Mouse (Mus musculus) kidney, embryonic 15.5 days (tissue): ENCODE data around the gene Jkamp. TPM values are rescaled to one million over a fixed set of nuclear protein-coding genes. Genes with fewer than 3 reads are reported as not detected.

ENCODE experiments used
- ATAC-seq: fragments of 200-750 bp; cut with Nextera tagmentation; replicated peaks from 2 replicates; pipeline ENCODE4 v1.8.0; 2017; ENCODE audit warnings: moderate TSS enrichment; ENCODE audit not compliant: low FRiP score
- H3K27ac ChIP-seq: fragments of 300-500 bp; sonication (generic); 2 replicates; pipeline ENCODE4 v1.5.1; 2015; ENCODE audit warnings: mild to moderate bottlenecking, inconsistent platforms
- H3K27me3 ChIP-seq: fragments of 300-500 bp; sonication (generic); 2 replicates; pipeline ENCODE4 v1.6.1; 2015; ENCODE audit warnings: inconsistent platforms
- H3K36me3 ChIP-seq: fragments of 300-500 bp; sonication (generic); 2 replicates; pipeline ENCODE4 v1.6.1; 2015; ENCODE audit warnings: inconsistent platforms
- H3K4me1 ChIP-seq: fragments of 300-500 bp; sonication (generic); 2 replicates; pipeline ENCODE4 v1.6.1; 2015; ENCODE audit warnings: inconsistent platforms
- H3K4me2 ChIP-seq: fragments of 300-500 bp; sonication (generic); 2 replicates; pipeline ENCODE4 v1.6.1; 2015; ENCODE audit warnings: moderate library complexity, mild to moderate bottlenecking, inconsistent platforms
- H3K4me3 ChIP-seq: fragments of 300-500 bp; sonication (generic); replicated peaks from 2 replicates; pipeline ENCODE4 v1.5.1; 2015; ENCODE audit warnings: mild to moderate bottlenecking, inconsistent platforms
- H3K9ac ChIP-seq: fragments of 300-500 bp; sonication (generic); 2 replicates; pipeline ENCODE4 v1.6.1; 2015; ENCODE audit warnings: mild to moderate bottlenecking, inconsistent platforms
- H3K9me3 ChIP-seq: fragments of 300-500 bp; sonication (generic); replicated peaks from 2 replicates; pipeline ENCODE4 v1.6.1; 2016; ENCODE audit warnings: inconsistent platforms
- WGBS: fragments of 180-500 bp; shearing (Covaris S2); methylation state at CpG from one replicate; pipeline ENCODE4 v1.1.7; 2015; ENCODE audit warnings: mixed read lengths; 5-methylcytosine and 5-hydroxymethylcytosine counted together
- microRNA-seq: library from miRNA; unstranded; fragments of <30 nt; microRNA quantifications from one replicate; pipeline ENCODE4, GENCODE M21; 2016
- polyA plus RNA-seq: library from polyadenylated mRNA; unstranded; fragments of >200 nt; fragmentation: Nextera tagmentation; extraction: Ambion mirVana; gene quantifications from 2 replicates; pipeline ENCODE4 v1.2.1, GENCODE M21; 2015

Jkamp gene
- polyA plus RNA-seq, 1 experiment from 2014 or later: 86.2 TPM

DNA sequence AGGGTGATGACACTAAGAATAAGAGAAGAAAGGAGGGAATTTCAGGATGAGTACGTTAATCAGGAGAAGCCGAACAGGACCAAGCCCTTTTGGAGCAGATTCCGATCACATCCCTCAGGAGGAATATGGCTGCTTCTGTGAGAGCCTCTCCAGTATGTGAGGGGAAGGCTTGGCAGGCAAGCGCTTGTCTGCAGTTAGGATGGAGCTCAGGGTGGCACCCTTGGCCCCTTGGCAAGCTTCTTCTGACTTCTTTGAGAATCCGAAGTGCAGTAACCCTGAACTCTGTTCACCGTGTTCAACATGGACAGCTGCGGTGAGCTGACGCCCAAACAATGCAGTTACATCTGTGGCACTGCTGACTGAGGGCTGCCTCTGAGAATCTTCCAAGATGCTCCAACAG lies 11.6 kb downstream of the Jkamp start:
- Histone ChIP-seq H3K27ac (no peak overlapping the region), H3K4me3 (no peak overlapping the region), H3K4me2 (no peak overlapping the region), H3K27me3 (no peaks in the 10 kb centered on the region), H3K9me3 (no peaks in the 10 kb centered on the region), H3K36me3 (peaks cover 85% of the 10 kb centered on the region), H3K4me1 (no peaks in the 10 kb centered on the region), H3K9ac (no peak overlapping the region)
- no peak for ATAC-seq
- 95% methylated on average over 8 of the region's 8 CpGs for WGBS

- H3K9ac ChIP-seq: no peak overlapping the region
- no peak overlapping the region for H3K4me2 ChIP-seq
- H3K27me3 ChIP-seq: no peaks in the 10 kb centered on the region
- H3K27ac ChIP-seq: no peak overlapping the region
- no peak overlapping the region for H3K4me3 ChIP-seq
- 86% methylated on average over 6 of the region's 6 CpGs for WGBS
- peaks cover 30% of the 10 kb centered on the region for H3K36me3 ChIP-seq
- H3K4me1 ChIP-seq: no peaks in the 10 kb centered on the region
- ATAC-seq: no peak
- H3K9me3 ChIP-seq: no peaks in the 10 kb centered on the region
These were observed 17.4 kb downstream of the Jkamp start for GRCm38 (mm10) chr12:72102776-72103175.

DNA sequence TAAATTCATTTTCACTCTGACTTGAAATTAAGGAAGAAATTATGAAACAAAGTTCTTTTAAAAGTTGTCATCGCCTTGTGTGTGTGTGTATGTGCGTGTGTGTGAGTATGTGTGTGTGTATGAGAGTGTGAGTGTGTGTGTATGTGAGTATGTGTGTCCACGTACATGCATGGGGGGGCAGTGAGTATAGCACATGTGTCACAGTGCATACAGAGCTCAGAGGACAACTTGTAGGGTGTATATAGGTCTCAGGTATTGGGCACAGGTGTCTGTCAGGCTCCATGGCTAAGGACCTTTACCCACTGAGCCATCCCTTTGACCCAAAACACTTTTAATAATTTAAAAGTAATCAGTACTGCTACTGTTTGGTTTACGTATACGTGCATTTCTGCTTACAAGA lies 18.6 kb downstream of the Jkamp start:
- Histone ChIP-seq H3K27ac (no peak overlapping the region), H3K36me3 (peaks cover 24% of the 10 kb centered on the region), H3K4me1 (no peaks in the 10 kb centered on the region), H3K4me3 (no peak overlapping the region), H3K27me3 (no peaks in the 10 kb centered on the region), H3K9me3 (no peaks in the 10 kb centered on the region), H3K9ac (no peak overlapping the region), H3K4me2 (no peak overlapping the region)
- WGBS: 94% methylated on average over 5 of the region's 5 CpGs
- ATAC-seq: no peak

- no peaks in the 10 kb centered on the region for H3K4me1 ChIP-seq
- no peak overlapping the region for H3K27ac ChIP-seq
- ATAC-seq: peak; percentile 40
- peak overlapping the region; percentile 44 for H3K4me2 ChIP-seq
- no peak overlapping the region for H3K4me3 ChIP-seq
- no peak overlapping the region for H3K9ac ChIP-seq
- 24% methylated on average over 14 of the region's 14 CpGs for WGBS
- H3K36me3 ChIP-seq: peaks cover 18% of the 10 kb centered on the region
- no peaks in the 10 kb centered on the region for H3K27me3 ChIP-seq
- no peaks in the 10 kb centered on the region for H3K9me3 ChIP-seq
These were observed 19.3 kb downstream of the Jkamp start for GRCm38 (mm10) chr12:72104525-72105281.

DNA sequence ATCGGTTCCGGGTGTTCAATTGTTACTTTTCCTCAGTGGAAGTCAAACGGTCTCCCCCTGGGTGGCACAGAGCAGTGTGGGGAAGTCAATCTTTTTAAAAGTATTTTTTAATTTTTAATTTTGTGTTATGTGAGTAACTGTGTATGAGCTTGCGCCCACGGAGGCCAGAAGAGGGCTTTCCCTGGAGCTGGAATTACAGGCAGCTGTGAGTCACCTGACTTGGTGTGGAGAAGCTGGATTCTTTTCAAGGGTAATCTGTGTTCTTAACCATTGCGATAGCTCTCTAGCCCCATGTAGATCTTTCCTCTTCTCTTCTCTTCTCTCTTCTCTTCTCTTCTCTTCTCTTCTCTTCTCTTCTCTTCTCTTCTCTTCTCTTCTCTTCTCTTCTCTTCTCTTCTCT lies 29.7 kb downstream of the Jkamp start:
- no peak for ATAC-seq
- H3K9me3 ChIP-seq: no peaks in the 10 kb centered on the region
- 78% methylated on average over 6 of the region's 6 CpGs for WGBS

GRCm38 (mm10) chr12:72115686-72116345 lies 30.4 kb downstream of the Jkamp start:
- H3K4me3 ChIP-seq: no peak overlapping the region
- no peaks in the 10 kb centered on the region for H3K27me3 ChIP-seq
- no peak overlapping the region for H3K27ac ChIP-seq
- no peak overlapping the region for H3K9ac ChIP-seq
- H3K9me3 ChIP-seq: no peaks in the 10 kb centered on the region
- H3K4me2 ChIP-seq: no peak overlapping the region
- ATAC-seq: no peak
- H3K4me1 ChIP-seq: no peaks in the 10 kb centered on the region
- WGBS: 75% methylated on average over 22 of the region's 23 CpGs
- H3K36me3 ChIP-seq: no peaks in the 10 kb centered on the region

More for the DNA sequence above, 29.7 kb downstream of the Jkamp start:
- H3K27ac ChIP-seq: no peak overlapping the region
- H3K9ac ChIP-seq: no peak overlapping the region
- H3K4me1 ChIP-seq: no peaks in the 10 kb centered on the region
- H3K27me3 ChIP-seq: no peaks in the 10 kb centered on the region
- H3K36me3 ChIP-seq: no peaks in the 10 kb centered on the region
- no peak overlapping the region for H3K4me2 ChIP-seq
- H3K4me3 ChIP-seq: no peak overlapping the region

- WGBS: 89% methylated on average over 10 of the region's 10 CpGs
- no peak for ATAC-seq
- no peak overlapping the region for H3K4me3 ChIP-seq
These were observed 43.8 kb downstream of the Jkamp start for GRCm38 (mm10) chr12:72129203-72129602.

GRCm38 (mm10) chr12:72150786-72151185 lies 65.4 kb downstream of the Jkamp start:
- H3K4me3 ChIP-seq: no peak overlapping the region
- no peak overlapping the region for H3K27ac ChIP-seq
- no peak for ATAC-seq
- WGBS: 81% methylated on average over 4 of the region's 4 CpGs
- H3K9ac ChIP-seq: no peak overlapping the region
- H3K4me2 ChIP-seq: no peak overlapping the region
- no peaks in the 10 kb centered on the region for H3K9me3 ChIP-seq
- H3K4me1 ChIP-seq: no peaks in the 10 kb centered on the region
- no peaks in the 10 kb centered on the region for H3K27me3 ChIP-seq
- H3K36me3 ChIP-seq: no peaks in the 10 kb centered on the region

More at GRCm38 (mm10) chr12:72129203-72129602, 43.8 kb downstream of the Jkamp start:
- no peaks in the 10 kb centered on the region for H3K36me3 ChIP-seq
- no peak overlapping the region for H3K9ac ChIP-seq
- no peaks in the 10 kb centered on the region for H3K27me3 ChIP-seq
- no peaks in the 10 kb centered on the region for H3K4me1 ChIP-seq
- no peak overlapping the region for H3K4me2 ChIP-seq
- H3K27ac ChIP-seq: no peak overlapping the region
- H3K9me3 ChIP-seq: no peaks in the 10 kb centered on the region

Small RNA genes lying within 50 kb of the gene (microRNA-seq; reads per million reads assigned to microRNA genes)
- not detected for gene Gm24466

Other genes with a start within 250 kb of the Jkamp start
- gene Gpr135, start 14.5 kb upstream of the Jkamp start, polyA plus RNA-seq: 0.57 and 0.85 TPM in 2 replicates
- gene L3hypdh, start 150 bp upstream of the Jkamp start, polyA plus RNA-seq: 22.4 and 23.7 TPM in 2 replicates
- gene Ccdc175, start 99.4 kb downstream of the Jkamp start, polyA plus RNA-seq: not detected in 2 replicates